10 mouse cellular contexts compared by ENCODE assay signal in genomic region chr14:105501792-105502632, GRCm38 (mm10).
A peak's percentile ranks its signal among the peaks of the same experiment; 100 is the strongest.
DNase-seq lines count a peak whose midpoint lies in the region; ATAC-seq lines count a peak whose summit lies in the region.
"Had no signal": no experiment of that assay in that cellular context is flagged by ENCODE, and none has a peak within 500 bp of the region (broad histone marks: within the 10 kb centered on the region; RNA-seq: fewer than 3 reads in every experiment).

No protein-coding gene starts in this region.

- H3K4me3 ChIP-seq in heart, embryonic 15.5 days, result no peak overlapping the region
- H3K4me3 ChIP-seq in intestine, embryonic 14.5 days (ENCODE audit: low read depth, low read length), result peak overlapping the region; percentile 8; the same call in 1 of the 2 replicates
- H3K4me3 ChIP-seq in midbrain, embryonic 10.5 days, result peak overlapping the region; percentile 43
- H3K4me3 ChIP-seq: liver, embryonic 13.5 days had no signal

- H3K27ac ChIP-seq in heart, embryonic 15.5 days, result no peak overlapping the region
- H3K27ac ChIP-seq in intestine, embryonic 14.5 days (ENCODE audit: low read depth), result peak overlapping the region; percentile 59
- H3K27ac ChIP-seq in midbrain, embryonic 10.5 days (replicated peaks), result peak overlapping the region; percentile 79
- H3K27ac ChIP-seq: liver, embryonic 13.5 days had no signal

- H3K9me3 ChIP-seq in heart, embryonic 15.5 days (replicated peaks), result no peaks in the 10 kb centered on the region
- no peaks in the 10 kb centered on the region for H3K9me3 ChIP-seq in intestine, embryonic 14.5 days (ENCODE audit: control insufficient read depth, low read length)
- H3K9me3 ChIP-seq in midbrain, embryonic 10.5 days (replicated peaks), result no peaks in the 10 kb centered on the region
- H3K9me3 ChIP-seq: liver, embryonic 13.5 days had no signal

- H3K4me2 ChIP-seq in heart, embryonic 15.5 days, result peak overlapping the region; percentile 45
- peak overlapping the region; percentile 40 for H3K4me2 ChIP-seq in intestine, embryonic 14.5 days (ENCODE audit: low read length)
- H3K4me2 ChIP-seq: liver, embryonic 13.5 days had no signal

- H3K4me1 ChIP-seq in heart, embryonic 15.5 days (replicated peaks), result peaks cover 18% of the 10 kb centered on the region
- peaks cover 36% of the 10 kb centered on the region for H3K4me1 ChIP-seq in intestine, embryonic 14.5 days (replicated peaks; ENCODE audit: control insufficient read depth, insufficient read depth, low read length)
- H3K4me1 ChIP-seq in midbrain, embryonic 10.5 days, result peaks cover 60% of the 10 kb centered on the region

- DNase-seq in heart, postnatal 4 days, result no peak
- peak; percentile 8 to 30 for DNase-seq in cerebellum, postnatal 36 days
- peak; percentile 67 for DNase-seq in intestine, embryonic 14.5 days (ENCODE audit: low spot score)
- DNase-seq in midbrain, embryonic 10.5 days (ENCODE audit: low spot score), result peak; percentile 63
- DNase-seq in thymus, postnatal 4 days, result no peak
- no peak for DNase-seq in frontal cortex, postnatal 14 days (ENCODE audit: low spot score in 2 of 2)
- DNase-seq: liver, embryonic 13.5 days had no signal

- no peaks in the 10 kb centered on the region for H3K36me3 ChIP-seq in heart, embryonic 15.5 days
- no peaks in the 10 kb centered on the region for H3K36me3 ChIP-seq in intestine, embryonic 14.5 days (ENCODE audit: control insufficient read depth, insufficient read depth, low read length)
- no peaks in the 10 kb centered on the region for H3K36me3 ChIP-seq in midbrain, embryonic 10.5 days
- H3K36me3 ChIP-seq: liver, embryonic 13.5 days had no signal

- WGBS in heart, embryonic 15.5 days, result 23% methylated on average over 21 of the region's 21 CpGs
- WGBS in intestine, embryonic 14.5 days, result 7% methylated on average over 21 of the region's 21 CpGs
- WGBS in midbrain, embryonic 10.5 days, result 2% methylated on average over 21 of the region's 21 CpGs

- H3K27me3 ChIP-seq in heart, embryonic 15.5 days, result no peaks in the 10 kb centered on the region
- 0 out of 2 replicates have a peak, but pooled peaks cover 3% of the 10 kb centered on the region for H3K27me3 ChIP-seq in intestine, embryonic 14.5 days (replicated peaks; ENCODE audit: control insufficient read depth, insufficient read depth, low read length)
- H3K27me3 ChIP-seq in midbrain, embryonic 10.5 days (ENCODE audit: low read depth, poor library complexity, severe bottlenecking), result peaks cover 67% of the 10 kb centered on the region
- H3K27me3 ChIP-seq: liver, embryonic 13.5 days; Patski had no signal

- no peak overlapping the region for H3K9ac ChIP-seq in heart, embryonic 15.5 days
- H3K9ac ChIP-seq in intestine, embryonic 14.5 days (ENCODE audit: low read length), result no peak overlapping the region
- H3K9ac ChIP-seq: liver, embryonic 13.5 days had no signal

- no peak for ATAC-seq in heart, embryonic 15.5 days (replicated peaks; ENCODE audit: insufficient number of reproducible peaks, insufficient read depth, low FRiP score, low read depth)
- 0 out of 2 replicates have a peak, but pooled peaks have one; percentile 33 for ATAC-seq in intestine, embryonic 14.5 days (replicated peaks; ENCODE audit: low FRiP score, low TSS enrichment, low read depth)
- ATAC-seq in CD4-positive, CD25-positive, alpha-beta regulatory T cell, adult 4 months, result no peak
- ATAC-seq: Patski had no signal

Comparison
In these comparisons a context has a peak if more than half of its experiments do, and no peak if none do; other contexts are left out.
1. DNase-seq: peak in cerebellum, postnatal 36 days (2 of 2), intestine, embryonic 14.5 days (single experiment) and midbrain, embryonic 10.5 days (single experiment); none in heart, postnatal 4 days (single experiment), thymus, postnatal 4 days (single experiment) and frontal cortex, postnatal 14 days (0 of 2).